Mouse (Mus musculus) embryonic facial prominence, embryonic 14.5 days (tissue): ENCODE results near the gene Akr7a5. TPM values are rescaled to one million over a fixed set of nuclear protein-coding genes. Genes with fewer than 3 reads are reported as not detected.

Experiments
- ATAC-seq: fragments of 200-750 bp; cut with Nextera tagmentation; 2 replicates; pipeline ENCODE4 v1.8.0; 2017; ENCODE audit warnings: low read depth, moderate number of reproducible peaks, moderate TSS enrichment
- DNase-seq: peaks from one replicate; pipeline ENCODE4 v3.0.0-alpha.2; 2015; ENCODE audit warnings: low spot score
- H3K27ac ChIP-seq: fragments of 300-500 bp; sonication (generic); replicated peaks from 2 replicates; pipeline ENCODE4 v1.5.1; 2014; ENCODE audit warnings: low read depth, mild to moderate bottlenecking, low read length, moderate library complexity
- H3K27me3 ChIP-seq: fragments of 300-500 bp; sonication (generic); replicated peaks from 2 replicates; pipeline ENCODE4 v1.6.1; 2014; ENCODE audit warnings: low read length; ENCODE audit not compliant: control insufficient read depth, insufficient read depth
- H3K36me3 ChIP-seq: fragments of 300-500 bp; sonication (generic); 2 replicates; pipeline ENCODE4 v1.6.1; 2014; ENCODE audit warnings: low read length, mixed read lengths; ENCODE audit not compliant: control insufficient read depth, insufficient read depth
- H3K4me1 ChIP-seq: fragments of 300-500 bp; sonication (generic); 2 replicates; pipeline ENCODE4 v1.6.1; 2014; ENCODE audit warnings: antibody characterized with exemption, low read length; ENCODE audit not compliant: control insufficient read depth, insufficient read depth
- H3K4me2 ChIP-seq: fragments of 300-500 bp; sonication (generic); 2 replicates; pipeline ENCODE4 v1.6.1; 2014; ENCODE audit warnings: low read depth, mild to moderate bottlenecking, low read length, moderate library complexity, mixed read lengths
- H3K4me3 ChIP-seq: fragments of 300-500 bp; sonication (generic); 2 replicates; pipeline ENCODE4 v1.5.1; 2014; ENCODE audit warnings: low read depth, mild to moderate bottlenecking, low read length
- H3K9ac ChIP-seq: fragments of 300-500 bp; sonication (generic); 2 replicates; pipeline ENCODE4 v1.6.1; 2014; ENCODE audit warnings: low read depth, mild to moderate bottlenecking, low read length, moderate library complexity, mixed read lengths
- H3K9me3 ChIP-seq: fragments of 300-500 bp; sonication (generic); 2 replicates; pipeline ENCODE4 v1.6.1; 2016; ENCODE audit warnings: low read length; ENCODE audit not compliant: control insufficient read depth
- WGBS: fragments of 180-500 bp; shearing (Covaris S2); extraction: QIAGEN DNeasy Blood & Tissue Kit; methylation state at CpG from one replicate; pipeline ENCODE4 v1.1.7; 2014; 5-methylcytosine and 5-hydroxymethylcytosine counted together
- microRNA-seq: library from miRNA; unstranded; fragments of <30 nt; microRNA quantifications from one replicate; pipeline ENCODE4, GENCODE M21; 2016; ENCODE audit warnings: borderline number of aligned reads
- polyA plus RNA-seq: library from polyadenylated mRNA; unstranded; fragments of >200 nt; fragmentation: Nextera tagmentation; extraction: Ambion mirVana; gene quantifications from 2 replicates; pipeline ENCODE4 v1.2.1, GENCODE M21; 2014

The Akr7a5 gene
- polyA plus RNA-seq, 1 experiment from 2014 or later: 68.6 TPM

DNA sequence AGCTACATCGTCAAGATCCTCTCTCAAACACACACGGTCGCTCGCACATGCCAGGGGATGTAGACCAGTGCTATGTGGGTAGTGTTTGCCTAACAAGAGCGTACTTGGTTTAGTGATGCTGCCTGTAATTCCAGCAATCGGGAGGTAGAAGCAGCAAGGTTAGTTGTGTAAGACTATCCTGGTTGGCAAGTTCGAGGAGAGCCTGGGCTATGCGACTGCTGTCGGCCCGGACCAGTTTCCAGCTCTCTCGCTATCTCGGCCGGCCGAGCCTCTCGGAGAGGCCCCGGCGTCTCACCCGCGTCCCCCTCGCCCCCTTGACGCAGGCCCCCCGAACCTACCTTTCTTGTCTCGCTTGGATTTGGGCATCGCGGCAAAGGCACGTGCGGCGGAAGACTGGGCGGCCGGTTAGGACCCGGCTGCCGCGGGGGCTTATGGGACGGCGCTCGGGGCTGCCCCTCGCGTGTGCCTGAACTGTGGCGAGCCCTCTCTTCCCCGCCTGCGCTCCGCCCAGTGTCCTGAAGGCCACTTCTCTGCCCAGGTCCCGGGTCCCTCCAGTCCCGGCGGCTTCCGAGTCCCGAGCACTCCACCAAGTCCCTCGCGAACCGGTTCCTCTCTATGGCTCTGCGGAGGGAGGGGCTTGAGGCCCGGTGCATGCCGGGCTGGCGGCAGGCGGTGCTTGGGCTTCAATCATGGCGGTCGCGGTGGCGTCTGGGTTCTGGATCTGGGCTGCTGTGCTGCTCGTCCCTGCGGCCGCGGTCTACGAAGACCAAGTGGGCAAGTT is 41.6 kb downstream of the Akr7a5 start, which contains the start of the genes Mrto4, Emc1 and Ubr4:
Gene Mrto4, minus strand, starts transcription at position 646 of the 781 bp plus-strand sequence.
Gene Emc1, plus strand, starts transcription at position 657 of the 781 bp plus-strand sequence.
Gene Ubr4, plus strand, starts transcription at position 679 of the 781 bp plus-strand sequence.
- peaks cover 9% of the 10 kb centered on the region for H3K4me1 ChIP-seq
- DNase-seq (peak; percentile 91), ATAC-seq (peak; percentile 96)
- H3K9me3 ChIP-seq: no peaks in the 10 kb centered on the region
- no peaks in the 10 kb centered on the region for H3K27me3 ChIP-seq
- peak within 1 kb of the TSS; percentile 82 for H3K9ac ChIP-seq
- peak within 1 kb of the TSS; percentile 89 for H3K27ac ChIP-seq
- H3K4me2 ChIP-seq: peak within 1 kb of the TSS; percentile 63
- peak within 1 kb of the TSS; percentile 68 for H3K4me3 ChIP-seq
- WGBS: under 1% methylated on average over 46 of the region's 64 CpGs
- peaks cover 49% of the 10 kb centered on the region for H3K36me3 ChIP-seq

DNA sequence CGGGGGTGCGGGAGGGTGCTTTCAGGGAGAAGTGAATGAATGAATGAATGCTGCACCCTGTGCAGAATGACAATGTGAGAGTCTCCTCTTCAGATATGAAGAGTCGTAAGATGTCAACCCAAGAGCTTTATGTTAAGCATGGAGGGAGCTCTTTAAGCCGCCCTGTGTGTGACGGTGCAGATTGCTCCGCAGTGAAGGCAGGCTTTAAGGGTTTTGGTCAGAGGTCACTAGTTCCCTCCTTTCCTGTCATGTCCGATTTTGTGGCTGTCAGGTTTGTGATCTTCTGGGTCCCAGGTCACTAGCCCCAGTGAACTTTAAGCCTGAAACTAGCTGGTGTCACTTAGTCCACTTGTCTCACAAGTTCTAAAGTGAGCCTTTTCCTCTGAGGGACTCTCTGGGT is 42.3 kb downstream of the Akr7a5 start:
- Histone ChIP-seq H3K9me3 (no peaks in the 10 kb centered on the region), H3K4me3 (peak overlapping the region; percentile 68), H3K4me1 (peaks cover 9% of the 10 kb centered on the region), H3K27ac (peak overlapping the region; percentile 89; the same call in 1 of the 2 replicates), H3K4me2 (peak overlapping the region; percentile 63), H3K36me3 (peaks cover 50% of the 10 kb centered on the region), H3K9ac (peak overlapping the region; percentile 82), H3K27me3 (no peaks in the 10 kb centered on the region)
- DNase-seq: no peak
- peak; percentile 5; the same call in 1 of the 2 replicates for ATAC-seq
- 0% methylated on average over 7 of the region's 7 CpGs for WGBS

DNA sequence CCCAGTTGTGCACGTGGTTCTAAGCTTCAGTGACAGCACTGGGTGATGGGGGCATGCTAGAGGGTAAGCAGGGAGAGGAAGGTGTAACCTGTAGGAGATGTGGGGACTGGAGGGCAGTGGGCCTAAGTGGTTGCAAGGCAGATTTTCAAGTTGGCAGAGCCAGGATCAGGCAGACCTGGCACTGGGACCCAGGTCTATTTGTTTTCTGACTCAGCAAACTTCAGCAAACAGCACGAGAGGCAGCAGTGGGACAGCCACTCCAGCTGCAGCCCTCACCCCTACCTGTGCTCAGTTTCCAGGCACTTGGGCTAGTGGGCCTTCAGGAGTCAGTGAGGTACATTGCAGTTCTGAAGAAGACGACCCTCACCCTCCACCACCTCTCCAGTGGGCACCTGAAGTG is 46.7 kb downstream of the Akr7a5 start:
- Histone ChIP-seq H3K4me3 (no peak overlapping the region), H3K27ac (no peak overlapping the region), H3K36me3 (peaks cover 73% of the 10 kb centered on the region), H3K4me2 (no peak overlapping the region), H3K9me3 (no peaks in the 10 kb centered on the region), H3K4me1 (peaks cover 4% of the 10 kb centered on the region), H3K9ac (no peak overlapping the region), H3K27me3 (no peaks in the 10 kb centered on the region)
- 87% methylated on average over 3 of the region's 3 CpGs for WGBS
- ATAC-seq (no peak), DNase-seq (no peak)

DNA sequence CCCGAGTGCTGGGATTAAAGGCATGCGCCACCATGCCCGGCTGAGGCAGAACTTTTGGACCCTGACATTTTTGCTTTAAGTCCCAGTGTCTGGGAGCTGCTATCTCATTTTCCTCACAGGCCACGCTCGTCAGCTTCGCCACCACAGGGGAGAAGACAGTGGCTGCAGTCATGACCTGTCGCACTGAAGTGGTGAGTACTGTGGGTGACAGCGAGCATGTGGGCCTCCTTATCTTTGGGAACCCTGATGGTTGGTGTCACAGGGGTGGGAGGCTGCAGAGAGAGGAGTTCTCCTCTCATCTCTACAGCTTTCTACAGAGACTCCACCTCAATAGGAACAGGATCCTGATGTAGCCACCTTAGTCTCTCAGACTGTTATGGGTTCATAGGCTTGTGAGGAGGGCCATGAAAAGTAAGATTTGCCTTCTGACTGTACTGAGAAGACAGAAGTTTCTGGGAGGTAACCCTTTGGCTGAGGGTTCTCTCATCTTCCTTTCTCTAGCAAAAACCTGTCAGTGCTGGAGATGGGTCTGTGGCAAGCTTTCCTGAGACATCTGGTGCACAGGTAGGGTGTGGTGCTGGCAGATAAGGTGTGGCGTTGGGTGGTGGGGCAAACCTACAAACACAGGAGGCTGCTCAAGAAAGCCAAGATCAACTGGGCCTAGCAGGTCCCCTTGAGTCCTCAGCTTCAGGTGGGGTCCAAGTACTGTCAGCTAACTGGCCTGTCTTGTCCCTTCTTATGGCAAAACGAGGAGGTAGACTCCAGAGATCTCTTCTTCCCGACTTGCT is 50.4 kb downstream of the Akr7a5 start:
- H3K27ac ChIP-seq: no peak overlapping the region
- H3K4me1 ChIP-seq: no peaks in the 10 kb centered on the region
- 93% methylated on average over 10 of the region's 11 CpGs for WGBS
- peaks cover 97% of the 10 kb centered on the region for H3K36me3 ChIP-seq
- no peaks in the 10 kb centered on the region for H3K27me3 ChIP-seq
- H3K9ac ChIP-seq: no peak overlapping the region
- H3K4me3 ChIP-seq: no peak overlapping the region
- DNase-seq (no peak), ATAC-seq (no peak)
- H3K9me3 ChIP-seq: no peaks in the 10 kb centered on the region
- H3K4me2 ChIP-seq: no peak overlapping the region

DNA sequence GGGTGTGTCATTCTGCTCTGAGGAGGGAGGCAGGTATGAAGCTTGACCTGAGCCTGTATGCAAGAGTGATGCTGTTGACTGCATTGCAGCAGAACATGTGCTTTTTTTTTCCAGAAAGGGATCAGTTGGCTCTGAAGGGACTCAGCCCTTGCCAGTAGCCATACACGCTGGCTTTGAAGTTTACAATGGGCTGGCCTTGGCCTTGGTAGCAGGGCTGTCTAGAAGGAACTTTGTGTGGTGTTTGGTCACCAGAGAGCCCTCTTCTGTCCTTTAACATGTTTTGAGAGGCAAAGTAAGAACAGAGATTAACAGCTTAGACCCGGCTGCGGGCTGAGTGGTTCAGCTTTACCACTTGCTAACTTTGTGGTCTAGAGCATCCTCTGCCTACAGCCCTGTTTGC is 56.8 kb downstream of the Akr7a5 start:
- Histone ChIP-seq H3K4me3 (no peak overlapping the region), H3K4me2 (no peak overlapping the region), H3K27me3 (no peaks in the 10 kb centered on the region), H3K9ac (no peak overlapping the region), H3K9me3 (no peaks in the 10 kb centered on the region), H3K27ac (no peak overlapping the region), H3K4me1 (no peaks in the 10 kb centered on the region), H3K36me3 (peaks cover 92% of the 10 kb centered on the region)
- DNase-seq (no peak), ATAC-seq (no peak)
- WGBS: 96% methylated on average over 3 of the region's 3 CpGs

Small RNAs within 50 kb of the gene (microRNA-seq; reads per million reads assigned to microRNA genes)
- gene Gm24245: 0.50 reads per million
- gene Gm25732: not detected

Other genes starting within 250 kb of the Akr7a5 start
- gene Htr6, start 235.2 kb upstream of the Akr7a5 start, polyA plus RNA-seq: 0.17 TPM in 1 of 2 replicates, not detected in the other
- gene Nbl1, start 217.8 kb upstream of the Akr7a5 start, polyA plus RNA-seq: 124 and 133 TPM in 2 replicates
- gene Minos1, start 179.6 kb upstream of the Akr7a5 start, polyA plus RNA-seq: 468 and 555 TPM in 2 replicates
- 293 and 299 TPM in 2 replicates for gene Capzb, start 117.8 kb upstream of the Akr7a5 start, polyA plus RNA-seq
- gene Pqlc2, start within 50 bp of the Akr7a5 start, polyA plus RNA-seq: 10.9 and 12.3 TPM in 2 replicates
- gene Mrto4, start 41.8 kb downstream of the Akr7a5 start, polyA plus RNA-seq: 92.5 and 99.5 TPM in 2 replicates
- gene Emc1, start 41.8 kb downstream of the Akr7a5 start, polyA plus RNA-seq: 14.1 and 15.3 TPM in 2 replicates
- gene Ubr4, start 41.9 kb downstream of the Akr7a5 start, polyA plus RNA-seq: 72.4 and 77.5 TPM in 2 replicates
- gene Iffo2, start 219.8 kb downstream of the Akr7a5 start, polyA plus RNA-seq: 4.8 and 5.8 TPM in 2 replicates